Mouse (Mus musculus): ENCODE results near the gene Plekhg6.

GRCm38 (mm10) chr6:125377042-125377441, 3.6 kb downstream of the Plekhg6 start:
- TF ChIP-seq CTCF (IDR thresholded peaks at IDR 0.05; ENCODE audit: borderline replicate concordance, insufficient read depth, low read length): no peak
- no peak for TF ChIP-seq POLR2A (IDR thresholded peaks at IDR 0.05; ENCODE audit: low read depth, low read length)

All from embryonic fibroblast, embryonic 13.5 days (primary cell).